Mouse (Mus musculus): ENCODE measurements around the gene Eipr1.

DNA sequence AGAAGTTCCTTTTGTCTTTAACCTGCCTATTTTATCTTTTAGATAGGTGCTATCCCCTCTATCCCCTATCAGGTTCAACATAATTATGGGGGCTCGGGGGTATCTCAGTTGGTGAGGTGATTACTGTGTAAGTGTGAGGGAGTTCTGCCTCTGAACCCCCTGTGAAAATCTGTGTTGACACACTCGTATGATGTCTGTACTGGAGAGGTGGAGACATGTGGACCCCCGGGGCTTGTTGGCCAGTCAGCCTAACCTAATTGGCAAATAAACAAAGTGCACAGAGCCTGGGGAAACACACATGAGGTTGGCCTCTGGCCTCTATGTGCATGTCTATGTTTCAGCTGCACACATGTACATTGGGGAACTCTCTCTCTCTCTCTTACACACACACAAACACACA, 161.5 kb downstream of the Eipr1 start:
- TF ChIP-seq CTCF (IDR thresholded peaks at IDR 0.05; ENCODE audit: control insufficient read depth, insufficient read depth, insufficient replicate concordance, low read depth, low read length) (no peak), POLR2A (IDR thresholded peaks at IDR 0.05; ENCODE audit: control insufficient read depth, low read depth, low read length) (no peak)

Measured in testis, adult 2 months (tissue).